Mouse (Mus musculus) bone marrow macrophage, adult 2 months (primary cell): ENCODE results near the gene Zyg11b. TPM values are rescaled to one million over a fixed set of nuclear protein-coding genes. Genes with fewer than 3 reads are reported as not detected.
A peak's percentile ranks its signal among the peaks of the same experiment; 100 is the strongest.

Source experiments
- H3K27ac ChIP-seq: 2 replicates; pipeline ENCODE4 v1.5.1; 2012; ENCODE audit warnings: low read depth, low read length; ENCODE audit not compliant: insufficient read depth
- H3K4me1 ChIP-seq: 2 replicates; pipeline ENCODE4 v1.6.1; 2012; ENCODE audit warnings: low read length; ENCODE audit not compliant: control insufficient read depth, insufficient read depth
- H3K4me3 ChIP-seq: 2 replicates; pipeline ENCODE4 v1.5.1; 2012; ENCODE audit warnings: mild to moderate bottlenecking, low read length, moderate library complexity; ENCODE audit not compliant: insufficient read depth
- CTCF ChIP-seq: IDR thresholded peaks from 2 replicates; pipeline ENCODE4 v1.5.1; 2012; ENCODE audit warnings: low read depth, mild to moderate bottlenecking, low read length, moderate library complexity
- POLR2A ChIP-seq: IDR thresholded peaks from 2 replicates; pipeline ENCODE4 v1.6.1; 2012; ENCODE audit warnings: mild to moderate bottlenecking, low read depth, low read length, borderline replicate concordance
- polyA plus RNA-seq: library from polyadenylated mRNA; stranded (reverse); fragments of >200 nt; gene quantifications from 2 replicates; pipeline ENCODE4 v1.2.4, GENCODE M21; 2012; ENCODE audit not compliant: missing spikeins, insufficient read depth, insufficient read length

Gene Zyg11b
- polyA plus RNA-seq, 1 experiment, result 16.9 TPM

DNA sequence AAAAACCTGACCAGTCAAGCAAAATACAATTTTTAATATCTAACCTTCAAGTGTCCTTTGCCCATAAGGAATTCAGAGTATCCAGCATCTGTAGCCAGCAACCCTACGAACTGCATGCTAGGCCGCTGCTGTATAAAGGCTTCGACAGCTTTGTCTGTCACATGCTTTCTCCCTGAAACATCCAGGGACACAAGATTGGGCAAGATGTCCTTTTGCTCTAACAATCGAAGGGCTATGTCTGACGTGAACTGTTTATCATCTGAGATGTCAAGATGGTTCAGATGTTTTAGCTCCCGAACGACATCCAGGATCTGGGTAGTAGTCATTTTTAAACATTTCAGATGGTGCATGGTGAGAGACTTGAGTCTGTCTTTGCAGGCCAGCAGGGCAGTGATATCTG is 35.1 kb downstream of the Zyg11b start:
- no peaks in the 10 kb centered on the region for H3K4me1 ChIP-seq
- no peak overlapping the region for H3K4me3 ChIP-seq
- no peak overlapping the region for H3K27ac ChIP-seq
- TF ChIP-seq CTCF (no peak), POLR2A (no peak)

- no peak overlapping the region for H3K27ac ChIP-seq
- TF ChIP-seq POLR2A (no peak), CTCF (no peak)
- H3K4me1 ChIP-seq, result no peaks in the 10 kb centered on the region
- H3K4me3 ChIP-seq, result no peak overlapping the region
Measured at GRCm38 (mm10) chr4:108253317-108253716, 47.6 kb downstream of the Zyg11b start.

DNA sequence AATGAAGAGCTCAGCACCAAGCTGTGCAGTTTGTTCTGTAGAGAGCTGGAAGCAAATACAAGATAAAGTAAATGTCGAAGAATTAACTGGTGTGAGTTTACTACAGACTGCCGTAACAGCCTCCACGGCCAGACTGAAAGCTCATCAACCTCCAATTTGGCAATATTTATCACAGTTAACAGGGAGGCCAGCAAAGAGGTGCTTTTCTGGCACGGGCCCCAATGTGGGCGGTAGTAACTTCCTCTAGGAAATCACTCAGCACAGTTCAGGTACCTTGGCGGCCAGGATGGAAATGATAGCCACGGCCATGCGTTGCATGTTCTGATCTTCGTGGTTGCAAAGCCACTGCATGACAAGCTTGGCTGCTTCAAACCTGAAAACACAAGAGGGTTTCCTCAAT is 50.4 kb downstream of the Zyg11b start:
- no peak overlapping the region for H3K27ac ChIP-seq
- TF ChIP-seq POLR2A, result no peak
- no peak for TF ChIP-seq CTCF
- H3K4me1 ChIP-seq, result no peaks in the 10 kb centered on the region
- H3K4me3 ChIP-seq, result no peak overlapping the region

- H3K27ac ChIP-seq, result no peak overlapping the region
- no peaks in the 10 kb centered on the region for H3K4me1 ChIP-seq
- TF ChIP-seq CTCF (no peak), POLR2A (no peak)
- no peak overlapping the region for H3K4me3 ChIP-seq
Measured at GRCm38 (mm10) chr4:108249314-108249713, 51.6 kb downstream of the Zyg11b start.

DNA sequence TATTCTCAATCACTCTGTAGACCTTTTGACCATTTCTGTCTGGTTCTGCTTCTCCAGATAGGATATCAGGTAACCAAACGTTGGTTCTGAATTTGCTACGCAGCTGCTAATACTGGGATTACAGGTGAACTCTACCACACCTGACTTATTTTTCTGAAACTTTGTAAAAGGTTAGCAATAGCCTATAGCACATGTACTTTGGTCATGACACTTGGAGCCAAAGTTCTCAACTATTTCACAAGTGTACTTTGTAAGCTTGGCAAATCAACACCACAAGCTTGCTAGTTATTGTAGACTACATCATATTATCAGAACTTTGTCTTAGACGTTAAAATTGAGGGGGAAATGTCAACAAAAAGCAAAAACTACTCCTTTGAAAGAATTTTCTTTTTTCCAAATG is 67.2 kb downstream of the Zyg11b start:
- Histone ChIP-seq H3K4me1 (no peaks in the 10 kb centered on the region), H3K4me3 (no peak overlapping the region), H3K27ac (no peak overlapping the region)
- TF ChIP-seq CTCF (no peak), POLR2A (no peak)

DNA sequence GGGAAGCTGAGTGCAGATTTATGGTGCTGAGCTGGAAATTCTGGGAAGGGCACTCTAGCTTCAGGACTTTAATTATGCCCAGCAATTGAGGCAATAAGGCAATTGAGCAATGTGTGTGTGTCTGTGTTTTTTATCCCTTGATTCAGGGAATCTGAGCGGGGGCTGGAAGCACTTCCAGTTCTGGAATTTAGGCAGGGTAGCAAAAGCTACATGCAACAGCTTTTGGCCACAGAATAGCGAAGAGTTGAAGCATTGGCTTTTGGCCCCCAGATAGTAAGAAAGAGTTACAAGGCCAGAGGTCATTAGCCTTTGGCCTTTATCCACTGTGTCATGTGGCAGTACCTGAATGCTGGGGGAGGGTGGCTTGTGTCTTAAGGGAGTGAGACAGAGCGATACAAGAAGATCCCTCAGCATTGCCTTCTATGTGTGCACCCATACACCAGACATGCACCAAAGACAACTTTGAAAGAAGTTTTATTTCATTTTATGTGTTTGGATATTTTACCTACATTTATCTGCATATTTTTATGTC is 75.5 kb downstream of the Zyg11b start:
- no peak overlapping the region for H3K27ac ChIP-seq
- no peak overlapping the region for H3K4me3 ChIP-seq
- no peak for TF ChIP-seq CTCF
- no peaks in the 10 kb centered on the region for H3K4me1 ChIP-seq

DNA sequence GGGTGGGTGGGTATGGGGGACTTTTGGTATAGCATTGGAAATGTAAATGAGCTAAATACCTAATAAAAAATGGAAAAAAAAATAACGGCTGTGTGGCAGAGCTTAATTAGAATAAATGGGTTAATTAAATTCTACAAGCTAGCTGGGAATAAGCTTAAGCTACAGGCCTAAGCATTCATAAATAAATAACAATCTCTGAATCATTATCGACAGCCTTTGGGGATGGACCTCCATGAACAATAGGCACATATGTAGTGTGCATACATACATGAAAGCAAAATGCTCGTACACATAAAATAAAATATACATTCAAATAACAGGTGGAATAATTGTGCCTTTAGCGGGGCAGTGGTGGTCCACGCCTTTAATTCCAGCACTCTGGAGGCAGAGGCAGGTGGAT is 78.4 kb downstream of the Zyg11b start:
- no peaks in the 10 kb centered on the region for H3K4me1 ChIP-seq
- H3K27ac ChIP-seq, result no peak overlapping the region
- no peak overlapping the region for H3K4me3 ChIP-seq
- TF ChIP-seq POLR2A, result no peak
- TF ChIP-seq CTCF, result no peak

DNA sequence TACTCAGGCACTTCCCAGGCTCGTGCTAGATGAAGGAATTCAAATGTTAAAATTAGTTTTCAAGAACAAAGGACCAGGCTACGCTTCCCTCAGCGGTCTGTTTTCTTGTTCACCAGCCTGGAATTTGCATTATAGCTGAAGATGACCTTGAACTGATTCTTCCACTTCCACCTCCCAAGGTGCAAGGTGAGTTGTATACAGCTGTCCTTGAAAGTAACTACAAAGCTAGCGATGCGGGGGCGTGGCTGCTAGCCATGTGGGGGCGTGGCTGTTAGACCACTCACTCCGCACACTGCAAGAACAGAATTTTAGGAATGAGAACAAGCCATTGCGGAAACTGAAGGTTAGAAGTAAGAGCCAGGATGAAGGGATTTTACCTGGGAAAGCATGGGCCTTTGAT is 81.9 kb downstream of the Zyg11b start:
- no peak overlapping the region for H3K4me3 ChIP-seq
- no peak for TF ChIP-seq CTCF
- TF ChIP-seq POLR2A, result no peak
- no peaks in the 10 kb centered on the region for H3K4me1 ChIP-seq
- H3K27ac ChIP-seq, result no peak overlapping the region

DNA sequence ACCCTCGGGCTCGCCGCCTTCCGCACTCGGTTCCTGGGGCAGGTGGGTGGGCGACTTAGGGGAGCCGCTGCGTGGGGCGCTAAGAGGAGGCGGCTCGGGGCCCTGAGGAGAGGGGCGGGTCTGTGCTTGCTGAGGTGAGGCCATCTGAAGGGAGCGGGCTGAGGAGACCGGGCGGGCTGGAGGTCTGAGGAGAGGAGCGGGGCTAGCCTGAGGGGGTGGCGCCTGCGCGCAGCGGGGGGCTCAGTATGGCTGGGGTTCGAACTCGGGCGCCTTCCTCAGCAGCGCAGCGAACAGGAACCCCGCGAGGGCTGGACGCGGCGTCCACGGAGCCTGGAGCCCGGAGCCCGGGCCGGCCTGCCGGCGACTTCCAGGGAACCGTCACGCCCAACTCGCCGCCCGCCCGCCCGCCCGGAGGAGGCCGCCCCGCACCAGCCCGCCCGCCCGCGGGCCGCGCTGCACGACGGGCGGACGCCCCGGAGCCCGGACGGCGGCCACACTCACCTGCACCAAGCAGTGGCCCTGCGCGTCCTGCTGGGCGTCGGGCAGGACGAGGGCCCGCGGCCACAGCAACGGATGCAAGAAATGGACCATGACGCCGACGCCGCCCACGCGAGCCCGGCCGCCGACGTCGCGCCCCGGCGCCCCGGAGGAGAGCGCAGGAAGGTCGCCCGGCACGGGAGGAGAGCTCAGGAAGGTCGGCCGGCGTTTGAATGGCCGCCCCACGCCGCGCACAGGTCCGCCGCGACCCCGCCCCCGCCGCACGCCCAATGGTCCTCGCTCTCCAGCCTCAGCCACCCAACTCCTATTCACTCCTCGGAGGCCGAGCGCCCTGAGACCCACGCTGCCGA is 83.3 kb downstream of the Zyg11b start, which contains the start of gene Zyg11a:
Gene Zyg11a, minus strand, starts transcription at position 717 of the 848 bp plus-strand sequence.
- no peak within 1 kb of the TSS for H3K27ac ChIP-seq
- no peaks in the 10 kb centered on the region for H3K4me1 ChIP-seq
- TF ChIP-seq CTCF (no peak), POLR2A (no peak)
- peak within 1 kb of the TSS; percentile 59 for H3K4me3 ChIP-seq

DNA sequence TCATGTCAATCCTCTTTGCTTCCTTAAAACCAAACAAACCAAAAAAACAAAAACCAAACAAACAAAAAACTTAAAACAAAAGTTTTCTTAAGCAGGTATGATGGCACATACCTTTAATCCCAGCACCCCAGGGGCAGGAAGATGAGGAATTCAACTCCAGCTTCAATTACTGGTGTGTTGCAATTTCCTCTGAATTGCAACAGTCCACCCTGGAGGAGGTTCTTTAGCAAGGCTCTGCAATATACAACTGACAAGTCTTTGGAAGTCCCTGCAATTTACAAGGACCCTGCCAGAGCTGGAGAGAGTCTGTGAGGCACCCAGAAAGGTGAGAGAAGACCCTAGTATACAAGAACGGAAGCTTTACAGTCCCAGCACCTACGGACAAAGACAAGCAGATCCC is 87.9 kb downstream of the Zyg11b start:
- TF ChIP-seq CTCF (no peak), POLR2A (no peak)
- Histone ChIP-seq H3K4me3 (no peak overlapping the region), H3K4me1 (no peaks in the 10 kb centered on the region), H3K27ac (no peak overlapping the region)

GRCm38 (mm10) chr4:108204629-108205028 is 96.3 kb downstream of the Zyg11b start:
- Histone ChIP-seq H3K4me1 (no peaks in the 10 kb centered on the region), H3K4me3 (no peak overlapping the region), H3K27ac (no peak overlapping the region)
- no peak for TF ChIP-seq CTCF
- no peak for TF ChIP-seq POLR2A

DNA sequence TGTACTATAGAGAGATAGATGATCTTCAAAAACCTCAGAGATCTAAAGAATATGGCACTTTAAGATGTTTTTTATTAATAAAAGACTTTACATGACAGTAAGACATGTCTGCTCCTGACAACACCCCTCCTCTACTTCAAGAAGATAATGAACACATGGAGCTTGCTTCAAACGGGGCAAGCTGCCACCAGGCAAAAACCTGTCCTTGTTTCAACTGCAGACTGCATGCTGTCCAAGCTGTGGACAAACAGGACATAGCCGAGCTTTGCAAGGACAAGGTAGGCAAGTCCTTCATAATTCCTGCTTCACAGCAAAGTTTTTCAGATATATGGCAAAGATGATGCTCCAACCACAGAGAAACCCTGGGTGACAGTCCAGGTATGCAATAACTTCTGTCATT is 101.7 kb downstream of the Zyg11b start:
- TF ChIP-seq POLR2A, result no peak
- TF ChIP-seq CTCF, result no peak
- Histone ChIP-seq H3K4me1 (no peaks in the 10 kb centered on the region), H3K4me3 (no peak overlapping the region)

More for the DNA sequence above, 101.7 kb downstream of the Zyg11b start:
- no peak overlapping the region for H3K27ac ChIP-seq
